Mouse (Mus musculus): ENCODE measurements around the gene Hapln4.

Gene Hapln4

GRCm38 (mm10) chr8:70139026-70139857 is 56.0 kb downstream of the Hapln4 start, which contains the start of the genes Rfxank, Borcs8 and Mef2b:
Rfxank (minus strand) TSS chr8:70139154.
Borcs8 (plus strand) TSS chr8:70139499.
Mef2b (plus strand) TSS chr8:70139711.
- DNase-seq (ENCODE audit: low spot score): peak; percentile 99

GRCm38 (mm10) chr8:70139981-70140380 is 56.7 kb downstream of the Hapln4 start:
- DNase-seq (ENCODE audit: low spot score): no peak
